Mouse (Mus musculus) intestine, embryonic 16.5 days (tissue): ENCODE data around the gene Serinc2. TPM values are rescaled to one million over a fixed set of nuclear protein-coding genes. Genes with fewer than 3 reads are reported as not detected.
A peak's percentile ranks its signal among the peaks of the same experiment; 100 is the strongest.

Source experiments
- ATAC-seq: fragments of 200-750 bp; cut with Nextera tagmentation; 2 replicates; pipeline ENCODE4 v1.8.0; 2017; ENCODE audit warnings: moderate TSS enrichment, moderate library complexity
- H3K27ac ChIP-seq: fragments of 300-500 bp; sonication (generic); 2 replicates; pipeline ENCODE4 v1.5.1; 2014; ENCODE audit warnings: mild to moderate bottlenecking, low read length
- H3K27me3 ChIP-seq: fragments of 300-500 bp; sonication (generic); replicated peaks from 2 replicates; pipeline ENCODE4 v1.6.1; 2014; ENCODE audit warnings: low read length, control low read depth, mixed read lengths; ENCODE audit not compliant: control insufficient read depth, insufficient read depth
- H3K36me3 ChIP-seq: fragments of 300-500 bp; sonication (generic); 2 replicates; pipeline ENCODE4 v1.6.1; 2014; ENCODE audit warnings: low read length, control low read depth; ENCODE audit not compliant: control insufficient read depth, insufficient read depth
- H3K4me1 ChIP-seq: fragments of 300-500 bp; sonication (generic); 2 replicates; pipeline ENCODE4 v1.6.1; 2014; ENCODE audit warnings: low read length, control low read depth, mixed read lengths; ENCODE audit not compliant: control insufficient read depth, insufficient read depth
- H3K4me2 ChIP-seq: fragments of 300-500 bp; sonication (generic); 2 replicates; pipeline ENCODE4 v1.6.1; 2014; ENCODE audit warnings: low read depth, low read length, control low read depth
- H3K4me3 ChIP-seq: fragments of 300-500 bp; sonication (generic); 2 replicates; pipeline ENCODE4 v1.5.1; 2014; ENCODE audit warnings: mild to moderate bottlenecking, low read length
- H3K9ac ChIP-seq: fragments of 300-500 bp; sonication (generic); 2 replicates; pipeline ENCODE4 v1.6.1; 2014; ENCODE audit warnings: low read depth, low read length
- H3K9me3 ChIP-seq: fragments of 300-500 bp; sonication (generic); 2 replicates; pipeline ENCODE4 v1.6.1; 2016; ENCODE audit warnings: low read length, control low read depth; ENCODE audit not compliant: control insufficient read depth
- WGBS: fragments of 180-500 bp; shearing (Covaris S2); extraction: QIAGEN DNeasy Blood & Tissue Kit; methylation state at CpG from one replicate; pipeline ENCODE4 v1.1.7; 2014; 5-methylcytosine and 5-hydroxymethylcytosine counted together
- polyA plus RNA-seq: library from polyadenylated mRNA; unstranded; fragments of >200 nt; fragmentation: Nextera tagmentation; extraction: Ambion mirVana; gene quantifications from 2 replicates; pipeline ENCODE4 v1.2.1, GENCODE M21; 2015

Gene Serinc2
- polyA plus RNA-seq, 1 experiment from 2014 or later, result 22.8 TPM

GRCm38 (mm10) chr4:130270611-130271347 lies 8.2 kb downstream of the Serinc2 start:
- H3K9ac ChIP-seq, result no peak overlapping the region
- no peak overlapping the region for H3K4me3 ChIP-seq
- no peaks in the 10 kb centered on the region for H3K9me3 ChIP-seq
- no peak for ATAC-seq
- no peak overlapping the region for H3K27ac ChIP-seq
- H3K4me1 ChIP-seq, result peaks cover 14% of the 10 kb centered on the region
- peaks cover 12% of the 10 kb centered on the region for H3K27me3 ChIP-seq
- H3K36me3 ChIP-seq, result no peaks in the 10 kb centered on the region
- 82% methylated on average over 6 of the region's 6 CpGs for WGBS
- H3K4me2 ChIP-seq, result no peak overlapping the region

- Histone ChIP-seq H3K9ac (no peak overlapping the region), H3K9me3 (no peaks in the 10 kb centered on the region), H3K36me3 (no peaks in the 10 kb centered on the region), H3K4me1 (peaks cover 14% of the 10 kb centered on the region), H3K27me3 (peaks cover 12% of the 10 kb centered on the region), H3K27ac (no peak overlapping the region), H3K4me2 (no peak overlapping the region), H3K4me3 (no peak overlapping the region)
- WGBS, result 79% methylated on average over 8 of the region's 8 CpGs
- no peak for ATAC-seq
Observed at GRCm38 (mm10) chr4:130270089-130270488, 8.9 kb downstream of the Serinc2 start.

- H3K36me3 ChIP-seq, result no peaks in the 10 kb centered on the region
- H3K4me1 ChIP-seq, result peaks cover 9% of the 10 kb centered on the region
- H3K4me2 ChIP-seq, result no peak overlapping the region
- H3K9me3 ChIP-seq, result no peaks in the 10 kb centered on the region
- H3K27ac ChIP-seq, result no peak overlapping the region
- 85% methylated on average over 10 of the region's 10 CpGs for WGBS
- H3K27me3 ChIP-seq, result peaks cover 3% of the 10 kb centered on the region; the same call in 1 of the 2 replicates
- H3K9ac ChIP-seq, result no peak overlapping the region
- no peak overlapping the region for H3K4me3 ChIP-seq
- no peak for ATAC-seq
Observed at GRCm38 (mm10) chr4:130268736-130269135, 10.3 kb downstream of the Serinc2 start.

- Histone ChIP-seq H3K4me2 (peak overlapping the region; percentile 52), H3K9me3 (no peaks in the 10 kb centered on the region), H3K27ac (no peak overlapping the region), H3K4me3 (peak overlapping the region; percentile 31; the same call in 1 of the 2 replicates), H3K36me3 (no peaks in the 10 kb centered on the region), H3K9ac (peak overlapping the region; percentile 30; the same call in 1 of the 2 replicates), H3K27me3 (no peaks in the 10 kb centered on the region; the same call in 1 of the 2 replicates), H3K4me1 (peaks cover 8% of the 10 kb centered on the region)
- peak; percentile 85 for ATAC-seq
- WGBS, result 60% methylated on average over 7 of the region's 7 CpGs
Observed at GRCm38 (mm10) chr4:130267069-130267468, 11.9 kb downstream of the Serinc2 start.

- Histone ChIP-seq H3K36me3 (no peaks in the 10 kb centered on the region), H3K4me1 (peaks cover 8% of the 10 kb centered on the region), H3K27me3 (no peaks in the 10 kb centered on the region; the same call in 1 of the 2 replicates), H3K27ac (no peak overlapping the region), H3K9ac (no peak overlapping the region), H3K4me2 (peak overlapping the region; percentile 52), H3K9me3 (no peaks in the 10 kb centered on the region), H3K4me3 (peak overlapping the region; percentile 31)
- WGBS, result 48% methylated on average over 9 of the region's 9 CpGs
- ATAC-seq, result no peak; the same call in 1 of the 2 replicates
Observed at GRCm38 (mm10) chr4:130266601-130267000, 12.4 kb downstream of the Serinc2 start.

GRCm38 (mm10) chr4:130264698-130265349 lies 14.2 kb downstream of the Serinc2 start:
- H3K4me2 ChIP-seq, result no peak overlapping the region
- H3K9ac ChIP-seq, result no peak overlapping the region

GRCm38 (mm10) chr4:130264131-130264530 lies 14.9 kb downstream of the Serinc2 start:
- H3K27me3 ChIP-seq, result no peaks in the 10 kb centered on the region; the same call in 1 of the 2 replicates
- peaks cover 8% of the 10 kb centered on the region for H3K4me1 ChIP-seq
- no peak overlapping the region for H3K4me3 ChIP-seq
- WGBS, result 54% methylated on average over 11 of the region's 11 CpGs
- no peak overlapping the region for H3K9ac ChIP-seq
- no peaks in the 10 kb centered on the region for H3K36me3 ChIP-seq
- no peak overlapping the region for H3K27ac ChIP-seq
- H3K4me2 ChIP-seq, result no peak overlapping the region
- no peak for ATAC-seq
- no peaks in the 10 kb centered on the region for H3K9me3 ChIP-seq

More at GRCm38 (mm10) chr4:130264698-130265349, 14.2 kb downstream of the Serinc2 start:
- Histone ChIP-seq H3K27me3 (no peaks in the 10 kb centered on the region; the same call in 1 of the 2 replicates), H3K9me3 (no peaks in the 10 kb centered on the region), H3K36me3 (no peaks in the 10 kb centered on the region), H3K4me1 (peaks cover 8% of the 10 kb centered on the region), H3K4me3 (no peak overlapping the region), H3K27ac (no peak overlapping the region)
- WGBS, result 26% methylated on average over 24 of the region's 24 CpGs
- ATAC-seq, result no peak

GRCm38 (mm10) chr4:130260406-130260805 lies 18.6 kb downstream of the Serinc2 start:
- Histone ChIP-seq H3K4me1 (no peaks in the 10 kb centered on the region), H3K4me3 (no peak overlapping the region), H3K9me3 (no peaks in the 10 kb centered on the region), H3K27me3 (no peaks in the 10 kb centered on the region; the same call in 1 of the 2 replicates), H3K36me3 (no peaks in the 10 kb centered on the region), H3K27ac (no peak overlapping the region), H3K9ac (no peak overlapping the region), H3K4me2 (no peak overlapping the region)
- WGBS, result 24% methylated on average over 5 of the region's 5 CpGs
- ATAC-seq, result no peak

- ATAC-seq, result peak; percentile 81
- no peak overlapping the region for H3K9ac ChIP-seq
- no peak overlapping the region for H3K27ac ChIP-seq
- no peaks in the 10 kb centered on the region for H3K36me3 ChIP-seq
- no peak overlapping the region for H3K4me2 ChIP-seq
- H3K9me3 ChIP-seq, result no peaks in the 10 kb centered on the region
- WGBS, result 60% methylated on average over 8 of the region's 8 CpGs
- H3K4me3 ChIP-seq, result no peak overlapping the region
- no peaks in the 10 kb centered on the region for H3K27me3 ChIP-seq
- 0 out of 2 replicates have a peak, but pooled peaks cover 7% of the 10 kb centered on the region for H3K4me1 ChIP-seq
Observed at GRCm38 (mm10) chr4:130252441-130253157, 26.4 kb downstream of the Serinc2 start.
